Mouse (Mus musculus) kidney, embryonic 16.5 days (tissue): ENCODE measurements around the gene Milr1. TPM values are rescaled to one million over a fixed set of nuclear protein-coding genes. Genes with fewer than 3 reads are reported as not detected.
"Not testable (repeated sequence)": the region's sequence is repeated elsewhere in the genome, so short reads cannot be mapped to it uniquely, and the experiment has no call there.

Experiments
- ATAC-seq: fragments of 200-750 bp; cut with Nextera tagmentation; 2 replicates; pipeline ENCODE4 v1.8.0; 2017; ENCODE audit warnings: moderate TSS enrichment; ENCODE audit not compliant: low FRiP score, low TSS enrichment
- H3K27ac ChIP-seq: fragments of 300-500 bp; sonication (generic); 2 replicates; pipeline ENCODE4 v1.5.1; 2014; ENCODE audit warnings: low read length
- H3K27me3 ChIP-seq: fragments of 300-500 bp; sonication (generic); 2 replicates; pipeline ENCODE4 v1.6.1; 2014; ENCODE audit warnings: low read length, control low read depth, mixed read lengths; ENCODE audit not compliant: insufficient read depth
- H3K36me3 ChIP-seq: fragments of 300-500 bp; sonication (generic); 2 replicates; pipeline ENCODE4 v1.6.1; 2014; ENCODE audit warnings: low read length, control low read depth, mixed read lengths; ENCODE audit not compliant: insufficient read depth
- H3K4me1 ChIP-seq: fragments of 300-500 bp; sonication (generic); 2 replicates; pipeline ENCODE4 v1.6.1; 2014; ENCODE audit warnings: low read length, control low read depth, mixed read lengths; ENCODE audit not compliant: insufficient read depth
- H3K4me2 ChIP-seq: fragments of 300-500 bp; sonication (generic); replicated peaks from 2 replicates; pipeline ENCODE4 v1.6.1; 2014; ENCODE audit warnings: low read depth, low read length
- H3K4me3 ChIP-seq: fragments of 300-500 bp; sonication (generic); 2 replicates; pipeline ENCODE4 v1.5.1; 2014; ENCODE audit warnings: mild to moderate bottlenecking, low read length
- H3K9ac ChIP-seq: fragments of 300-500 bp; sonication (generic); replicated peaks from 2 replicates; pipeline ENCODE4 v1.6.1; 2014; ENCODE audit warnings: low read length
- H3K9me3 ChIP-seq: fragments of 300-500 bp; sonication (generic); 2 replicates; pipeline ENCODE4 v1.6.1; 2016; ENCODE audit warnings: low read length, control low read depth
- WGBS: fragments of 180-500 bp; shearing (Covaris S2); extraction: QIAGEN DNeasy Blood & Tissue Kit; methylation state at CpG from one replicate; pipeline ENCODE4 v1.1.7; 2014; 5-methylcytosine and 5-hydroxymethylcytosine counted together
- polyA plus RNA-seq: library from polyadenylated mRNA; unstranded; fragments of >200 nt; fragmentation: Nextera tagmentation; extraction: Ambion mirVana; gene quantifications from 2 replicates; pipeline ENCODE4 v1.2.1, GENCODE M21; 2015

The Milr1 gene
- polyA plus RNA-seq, 1 experiment from 2014 or later = 1.2 TPM

- no peaks in the 10 kb centered on the region for H3K4me1 ChIP-seq
- no peaks in the 10 kb centered on the region for H3K36me3 ChIP-seq
- H3K9ac ChIP-seq = no peak overlapping the region
- 83% methylated on average over 10 of the region's 10 CpGs for WGBS
- ATAC-seq = no peak
- no peak overlapping the region for H3K27ac ChIP-seq
- no peak overlapping the region for H3K4me3 ChIP-seq
- peaks cover 8% of the 10 kb centered on the region; the same call in 1 of the 2 replicates for H3K9me3 ChIP-seq
- H3K4me2 ChIP-seq = no peak overlapping the region
- no peaks in the 10 kb centered on the region for H3K27me3 ChIP-seq
These were observed 22.3 kb upstream of the Milr1 start for GRCm38 (mm10) chr11:106728402-106729366.

GRCm38 (mm10) chr11:106729656-106730055 lies 21.4 kb upstream of the Milr1 start:
- Histone ChIP-seq H3K27ac (no peak overlapping the region; the same call in 1 of the 2 replicates), H3K4me2 (no peak overlapping the region), H3K4me3 (no peak overlapping the region), H3K9ac (no peak overlapping the region), H3K36me3 (no peaks in the 10 kb centered on the region), H3K9me3 (peaks cover 8% of the 10 kb centered on the region; the same call in 1 of the 2 replicates), H3K27me3 (no peaks in the 10 kb centered on the region), H3K4me1 (no peaks in the 10 kb centered on the region)
- WGBS = 88% methylated on average over 1 of the region's 1 CpGs
- ATAC-seq = no peak

- ATAC-seq = peak; percentile 74; the same call in 1 of the 2 replicates
- WGBS = 40% methylated on average over 4 of the region's 4 CpGs
- peak overlapping the region; percentile 74 for H3K27ac ChIP-seq
These were observed 20.3 kb upstream of the Milr1 start for GRCm38 (mm10) chr11:106730714-106731113.

GRCm38 (mm10) chr11:106736614-106737013 lies 14.4 kb upstream of the Milr1 start:
- H3K36me3 ChIP-seq = no peaks in the 10 kb centered on the region
- no peak overlapping the region for H3K4me2 ChIP-seq
- H3K9me3 ChIP-seq = no peaks in the 10 kb centered on the region
- WGBS = 71% methylated on average over 3 of the region's 3 CpGs
- ATAC-seq = no peak
- H3K4me1 ChIP-seq = peaks cover 6% of the 10 kb centered on the region; the same call in 1 of the 2 replicates
- no peak overlapping the region for H3K4me3 ChIP-seq
- no peak overlapping the region for H3K9ac ChIP-seq
- no peaks in the 10 kb centered on the region for H3K27me3 ChIP-seq
- H3K27ac ChIP-seq = peak overlapping the region; percentile 54

More at GRCm38 (mm10) chr11:106730714-106731113, 20.3 kb upstream of the Milr1 start:
- no peak overlapping the region for H3K4me3 ChIP-seq
- no peaks in the 10 kb centered on the region for H3K4me1 ChIP-seq
- no peaks in the 10 kb centered on the region for H3K27me3 ChIP-seq
- H3K4me2 ChIP-seq = no peak overlapping the region
- H3K36me3 ChIP-seq = no peaks in the 10 kb centered on the region
- H3K9me3 ChIP-seq = peaks cover 8% of the 10 kb centered on the region; the same call in 1 of the 2 replicates
- no peak overlapping the region for H3K9ac ChIP-seq

GRCm38 (mm10) chr11:106737178-106737621 lies 13.8 kb upstream of the Milr1 start:
- Histone ChIP-seq H3K9ac (no peak overlapping the region; the same call in 1 of the 2 replicates), H3K4me3 (no peak overlapping the region), H3K9me3 (no peaks in the 10 kb centered on the region), H3K27me3 (no peaks in the 10 kb centered on the region), H3K36me3 (no peaks in the 10 kb centered on the region), H3K4me2 (no peak overlapping the region), H3K4me1 (peaks cover 6% of the 10 kb centered on the region; the same call in 1 of the 2 replicates), H3K27ac (peak overlapping the region; percentile 75)
- 24% methylated on average over 12 of the region's 12 CpGs for WGBS
- ATAC-seq = 0 out of 2 replicates have a peak, but pooled peaks have one; percentile 57

- no peak overlapping the region for H3K9ac ChIP-seq
- no peak overlapping the region for H3K4me3 ChIP-seq
- no peak overlapping the region for H3K4me2 ChIP-seq
- no peaks in the 10 kb centered on the region for H3K9me3 ChIP-seq
- H3K27ac ChIP-seq = no peak overlapping the region
- H3K36me3 ChIP-seq = no peaks in the 10 kb centered on the region
- no peak for ATAC-seq
- H3K4me1 ChIP-seq = peaks cover 6% of the 10 kb centered on the region; the same call in 1 of the 2 replicates
- WGBS = 92% methylated on average over 2 of the region's 2 CpGs
- H3K27me3 ChIP-seq = no peaks in the 10 kb centered on the region
These were observed 11.9 kb upstream of the Milr1 start for GRCm38 (mm10) chr11:106739116-106739515.

GRCm38 (mm10) chr11:106740724-106741123 lies 10.3 kb upstream of the Milr1 start:
- H3K4me2 ChIP-seq, H3K9ac ChIP-seq, H3K36me3 ChIP-seq, ATAC-seq, H3K9me3 ChIP-seq, H3K27me3 ChIP-seq, H3K27ac ChIP-seq, H3K4me3 ChIP-seq, H3K4me1 ChIP-seq: not testable (repeated sequence)
- 90% methylated on average over 6 of the region's 8 CpGs for WGBS

GRCm38 (mm10) chr11:106741232-106741631 lies 9.8 kb upstream of the Milr1 start:
- ATAC-seq = no peak
- Histone ChIP-seq H3K9ac (no peak overlapping the region), H3K9me3 (no peaks in the 10 kb centered on the region)

GRCm38 (mm10) chr11:106741826-106742225 lies 9.2 kb upstream of the Milr1 start:
- H3K4me2 ChIP-seq = no peak overlapping the region
- H3K9ac ChIP-seq = no peak overlapping the region
- 94% methylated on average over 3 of the region's 3 CpGs for WGBS
- no peak for ATAC-seq
- H3K27ac ChIP-seq = no peak overlapping the region
- no peak overlapping the region for H3K4me3 ChIP-seq
- no peaks in the 10 kb centered on the region for H3K36me3 ChIP-seq
- H3K4me1 ChIP-seq = peaks cover 6% of the 10 kb centered on the region; the same call in 1 of the 2 replicates
- no peaks in the 10 kb centered on the region for H3K27me3 ChIP-seq
- no peaks in the 10 kb centered on the region for H3K9me3 ChIP-seq

More at GRCm38 (mm10) chr11:106741232-106741631, 9.8 kb upstream of the Milr1 start:
- WGBS = 78% methylated on average over 6 of the region's 6 CpGs
- H3K4me3 ChIP-seq = no peak overlapping the region
- H3K27me3 ChIP-seq = no peaks in the 10 kb centered on the region
- H3K4me2 ChIP-seq = no peak overlapping the region
- H3K4me1 ChIP-seq = peaks cover 6% of the 10 kb centered on the region; the same call in 1 of the 2 replicates
- no peak overlapping the region for H3K27ac ChIP-seq
- no peaks in the 10 kb centered on the region for H3K36me3 ChIP-seq
